Mouse (Mus musculus): ENCODE measurements at regions not wholly inside any gene's neighbourhood (a gene's known extent, or its start where the extent isn't known, plus 50 kb on each side); places are given as distances from the start of the nearest gene placed in this dataset.

GRCm38 (mm10) chr9:34143131-34143795 is 342.4 kb upstream of the Kirrel3 start:
- Histone ChIP-seq H3K27me3 (ENCODE audit: insufficient read depth, low read length) (no peaks in the 10 kb centered on the region), H3K4me1 (ENCODE audit: insufficient read depth, low read length) (no peaks in the 10 kb centered on the region), H3K4me2 (ENCODE audit: low read depth, low read length, poor library complexity, severe bottlenecking) (no peak overlapping the region), H3K4me3 (ENCODE audit: low read depth, low read length) (no peak overlapping the region), H3K9me3 (ENCODE audit: low read length) (no peaks in the 10 kb centered on the region), H3K9ac (replicated peaks; ENCODE audit: low read length, poor library complexity, severe bottlenecking) (no peak overlapping the region), H3K36me3 (ENCODE audit: insufficient read depth, low read length) (no peaks in the 10 kb centered on the region), H3K27ac (ENCODE audit: low read depth, low read length) (no peak overlapping the region)
- WGBS: 82% methylated on average over 4 of the region's 4 CpGs
- no peak for TF ChIP-seq CTCF (IDR thresholded peaks at IDR 0.05)
- ATAC-seq (ENCODE audit: low FRiP score) (no peak), DNase-seq (ENCODE audit: low spot score) (no peak)

- no peak for TF ChIP-seq CTCF (IDR thresholded peaks at IDR 0.05)
- no peaks in the 10 kb centered on the region for H3K27me3 ChIP-seq (ENCODE audit: insufficient read depth, low read length)
- H3K27ac ChIP-seq (ENCODE audit: low read depth, low read length): no peak overlapping the region
- H3K9me3 ChIP-seq (ENCODE audit: low read length): no peaks in the 10 kb centered on the region
- no peak overlapping the region for H3K9ac ChIP-seq (replicated peaks; ENCODE audit: low read length, poor library complexity, severe bottlenecking)
- H3K4me2 ChIP-seq (ENCODE audit: low read depth, low read length, poor library complexity, severe bottlenecking): no peak overlapping the region
- DNase-seq (ENCODE audit: low spot score) (peak; percentile 25), ATAC-seq (ENCODE audit: low FRiP score) (no peak)
- WGBS: 58% methylated on average over 11 of the region's 11 CpGs
- H3K4me1 ChIP-seq (ENCODE audit: insufficient read depth, low read length): no peaks in the 10 kb centered on the region
- H3K4me3 ChIP-seq (ENCODE audit: low read depth, low read length): no peak overlapping the region
- no peaks in the 10 kb centered on the region for H3K36me3 ChIP-seq (ENCODE audit: insufficient read depth, low read length)
These were observed 330.3 kb upstream of the Kirrel3 start for GRCm38 (mm10) chr9:34155240-34156019.

GRCm38 (mm10) chr9:34156581-34156980 is 329.1 kb upstream of the Kirrel3 start:
- ATAC-seq (ENCODE audit: low FRiP score) (no peak), DNase-seq (ENCODE audit: low spot score) (no peak)
- Histone ChIP-seq H3K4me3 (ENCODE audit: low read depth, low read length) (no peak overlapping the region), H3K9ac (replicated peaks; ENCODE audit: low read length, poor library complexity, severe bottlenecking) (no peak overlapping the region), H3K27me3 (ENCODE audit: insufficient read depth, low read length) (no peaks in the 10 kb centered on the region), H3K36me3 (ENCODE audit: insufficient read depth, low read length) (no peaks in the 10 kb centered on the region), H3K9me3 (ENCODE audit: low read length) (no peaks in the 10 kb centered on the region), H3K4me2 (ENCODE audit: low read depth, low read length, poor library complexity, severe bottlenecking) (no peak overlapping the region), H3K27ac (ENCODE audit: low read depth, low read length) (no peak overlapping the region), H3K4me1 (ENCODE audit: insufficient read depth, low read length) (no peaks in the 10 kb centered on the region)
- 52% methylated on average over 3 of the region's 3 CpGs for WGBS
- TF ChIP-seq CTCF (IDR thresholded peaks at IDR 0.05): no peak

GRCm38 (mm10) chr9:34161119-34161518 is 324.6 kb upstream of the Kirrel3 start:
- DNase-seq (ENCODE audit: low spot score) (no peak), ATAC-seq (ENCODE audit: low FRiP score) (no peak)
- 47% methylated on average over 3 of the region's 3 CpGs for WGBS

GRCm38 (mm10) chr9:34186314-34186713 is 299.4 kb upstream of the Kirrel3 start:
- H3K36me3 ChIP-seq (ENCODE audit: insufficient read depth, low read length): no peaks in the 10 kb centered on the region
- no peak for DNase-seq (ENCODE audit: low spot score)
- H3K4me2 ChIP-seq (ENCODE audit: low read depth, low read length, poor library complexity, severe bottlenecking): no peak overlapping the region

More at GRCm38 (mm10) chr9:34161119-34161518, 324.6 kb upstream of the Kirrel3 start:
- no peaks in the 10 kb centered on the region for H3K9me3 ChIP-seq (ENCODE audit: low read length)
- H3K4me2 ChIP-seq (ENCODE audit: low read depth, low read length, poor library complexity, severe bottlenecking): no peak overlapping the region
- H3K4me3 ChIP-seq (ENCODE audit: low read depth, low read length): no peak overlapping the region
- H3K27ac ChIP-seq (ENCODE audit: low read depth, low read length): no peak overlapping the region
- no peak for TF ChIP-seq CTCF (IDR thresholded peaks at IDR 0.05)
- no peaks in the 10 kb centered on the region for H3K36me3 ChIP-seq (ENCODE audit: insufficient read depth, low read length)
- no peak overlapping the region for H3K9ac ChIP-seq (replicated peaks; ENCODE audit: low read length, poor library complexity, severe bottlenecking)
- no peaks in the 10 kb centered on the region for H3K4me1 ChIP-seq (ENCODE audit: insufficient read depth, low read length)
- H3K27me3 ChIP-seq (ENCODE audit: insufficient read depth, low read length): no peaks in the 10 kb centered on the region

GRCm38 (mm10) chr9:34192542-34192941 is 293.2 kb upstream of the Kirrel3 start:
- ATAC-seq (ENCODE audit: low FRiP score): no peak
- H3K27me3 ChIP-seq (ENCODE audit: insufficient read depth, low read length): no peaks in the 10 kb centered on the region
- no peaks in the 10 kb centered on the region for H3K36me3 ChIP-seq (ENCODE audit: insufficient read depth, low read length)
- no peak overlapping the region for H3K27ac ChIP-seq (ENCODE audit: low read depth, low read length)
- no peak for TF ChIP-seq CTCF (IDR thresholded peaks at IDR 0.05)
- H3K4me3 ChIP-seq (ENCODE audit: low read depth, low read length): no peak overlapping the region
- H3K4me1 ChIP-seq (ENCODE audit: insufficient read depth, low read length): no peaks in the 10 kb centered on the region
- H3K9ac ChIP-seq (replicated peaks; ENCODE audit: low read length, poor library complexity, severe bottlenecking): no peak overlapping the region
- no peaks in the 10 kb centered on the region for H3K9me3 ChIP-seq (ENCODE audit: low read length)
- DNase-seq (ENCODE audit: low spot score): no peak
- no peak overlapping the region for H3K4me2 ChIP-seq (ENCODE audit: low read depth, low read length, poor library complexity, severe bottlenecking)

More at GRCm38 (mm10) chr9:34186314-34186713, 299.4 kb upstream of the Kirrel3 start:
- 84% methylated on average over 4 of the region's 4 CpGs for WGBS
- H3K9me3 ChIP-seq (ENCODE audit: low read length): no peaks in the 10 kb centered on the region
- no peak overlapping the region for H3K9ac ChIP-seq (replicated peaks; ENCODE audit: low read length, poor library complexity, severe bottlenecking)
- no peaks in the 10 kb centered on the region for H3K27me3 ChIP-seq (ENCODE audit: insufficient read depth, low read length)
- ATAC-seq (ENCODE audit: low FRiP score): no peak
- no peaks in the 10 kb centered on the region for H3K4me1 ChIP-seq (ENCODE audit: insufficient read depth, low read length)
- H3K4me3 ChIP-seq (ENCODE audit: low read depth, low read length): no peak overlapping the region
- H3K27ac ChIP-seq (ENCODE audit: low read depth, low read length): no peak overlapping the region
- no peak for TF ChIP-seq CTCF (IDR thresholded peaks at IDR 0.05)
